Mouse (Mus musculus) heart, embryonic 14.5 days (tissue): ENCODE data around the gene Slc18b1. TPM values are rescaled to one million over a fixed set of nuclear protein-coding genes. Genes with fewer than 3 reads are reported as not detected.

Source experiments
- ATAC-seq: fragments of 200-750 bp; cut with Nextera tagmentation; 2 replicates; pipeline ENCODE4 v1.8.0; 2017; ENCODE audit warnings: low read depth, moderate TSS enrichment; ENCODE audit not compliant: insufficient number of reproducible peaks, insufficient read depth, low FRiP score
- H3K27ac ChIP-seq, 2 experiments: fragments of 200-500 bp in 1 of 2; fragments of 300-500 bp in 1 of 2; sonication (generic) in 1 of 2; replicated peaks in 1 of 2; 2 replicates each; pipeline ENCODE4 v1.5.1; 2012 to 2014; ENCODE audit warnings: low read depth in 2 of 2, low read length in 2 of 2, control low read depth in 1 of 2, mild to moderate bottlenecking in 1 of 2, mixed read lengths in 1 of 2; ENCODE audit not compliant: control insufficient read depth in 1 of 2, insufficient read depth in 1 of 2
- H3K27me3 ChIP-seq: fragments of 300-500 bp; sonication (generic); 2 replicates; pipeline ENCODE4 v1.6.1; 2014; ENCODE audit warnings: mild to moderate bottlenecking, low read length, control low read depth; ENCODE audit not compliant: control insufficient read depth, insufficient read depth
- H3K36me3 ChIP-seq: fragments of 300-500 bp; sonication (generic); 2 replicates; pipeline ENCODE4 v1.6.1; 2014; ENCODE audit warnings: mild to moderate bottlenecking, control low read depth, low read length, mixed read lengths; ENCODE audit not compliant: control insufficient read depth, insufficient read depth
- H3K4me1 ChIP-seq, 2 experiments: fragments of 200-500 bp in 1 of 2; fragments of 300-500 bp in 1 of 2; sonication (generic) in 1 of 2; 2 replicates each; pipeline ENCODE4 v1.6.1; 2012 to 2014; ENCODE audit warnings: low read length in 2 of 2, control low read depth in 1 of 2, mixed read lengths in 1 of 2; ENCODE audit not compliant: control insufficient read depth in 2 of 2, insufficient read depth in 2 of 2
- H3K4me2 ChIP-seq: fragments of 300-500 bp; sonication (generic); 2 replicates; pipeline ENCODE4 v1.6.1; 2014; ENCODE audit warnings: mild to moderate bottlenecking, low read length
- H3K4me3 ChIP-seq, 2 experiments: fragments of 200-500 bp in 1 of 2; fragments of 300-500 bp in 1 of 2; sonication (generic) in 1 of 2; 2 replicates each; pipeline ENCODE4 v1.5.1; 2012 to 2014; ENCODE audit warnings: low read length in 2 of 2, mild to moderate bottlenecking in 2 of 2, control low read depth in 1 of 2, low read depth in 1 of 2, moderate library complexity in 1 of 2; ENCODE audit not compliant: control insufficient read depth in 1 of 2, insufficient read depth in 1 of 2
- H3K9ac ChIP-seq: fragments of 300-500 bp; sonication (generic); 2 replicates; pipeline ENCODE4 v1.6.1; 2014; ENCODE audit warnings: mild to moderate bottlenecking, low read length
- H3K9me3 ChIP-seq: fragments of 300-500 bp; sonication (generic); 2 replicates; pipeline ENCODE4 v1.6.1; 2016; ENCODE audit warnings: low read length, control low read depth; ENCODE audit not compliant: control insufficient read depth
- WGBS: fragments of 180-500 bp; shearing (Covaris S2); extraction: QIAGEN DNeasy Blood & Tissue Kit; methylation state at CpG from one replicate; pipeline ENCODE4 v1.1.7; 2014; 5-methylcytosine and 5-hydroxymethylcytosine counted together
- polyA plus RNA-seq: library from polyadenylated mRNA; unstranded; fragments of >200 nt; fragmentation: Nextera tagmentation; extraction: Ambion mirVana; gene quantifications from 2 replicates; pipeline ENCODE4 v1.2.1, GENCODE M21; 2014

Gene Slc18b1
- polyA plus RNA-seq, 1 experiment from 2014 or later, result 11.4 TPM

- H3K27me3 ChIP-seq, result no peaks in the 10 kb centered on the region
- H3K36me3 ChIP-seq, result peaks cover 5% of the 10 kb centered on the region; the same call in 1 of the 2 replicates
- ATAC-seq, result no peak
- peak overlapping the region; percentile 48 to 73; a peak in 3 of 4 replicates for H3K4me3 ChIP-seq
- peak overlapping the region in 1 of 2 experiments; percentile 7; a peak in 1 of 4 replicates for H3K27ac ChIP-seq
- H3K9me3 ChIP-seq, result no peaks in the 10 kb centered on the region
- H3K9ac ChIP-seq, result peak overlapping the region; percentile 72
- WGBS, result 60% methylated on average over 9 of the region's 9 CpGs
- H3K4me1 ChIP-seq, result peaks cover 2 to 4% of the 10 kb centered on the region in 2 experiments; a peak in 2 of 4 replicates
- peak overlapping the region; percentile 68 for H3K4me2 ChIP-seq
These were observed 790 bp upstream of the Slc18b1 start for GRCm38 (mm10) chr10:23795871-23796520.

GRCm38 (mm10) chr10:23797606-23798005 is 820 bp downstream of the Slc18b1 start:
- Histone ChIP-seq H3K36me3 (peaks cover 21% of the 10 kb centered on the region), H3K4me3 (peak overlapping the region in 1 of 2 experiments; percentile 48; a peak in 2 of 4 replicates), H3K9me3 (no peaks in the 10 kb centered on the region), H3K27me3 (no peaks in the 10 kb centered on the region), H3K9ac (peak overlapping the region; percentile 72; the same call in 1 of the 2 replicates), H3K27ac (no peak overlapping the region), H3K4me1 (peaks cover 2 to 4% of the 10 kb centered on the region in 2 experiments; a peak in 2 of 4 replicates), H3K4me2 (peak overlapping the region; percentile 68)
- no peak for ATAC-seq
- WGBS, result 43% methylated on average over 3 of the region's 3 CpGs

GRCm38 (mm10) chr10:23798142-23798541 is 1.4 kb downstream of the Slc18b1 start:
- Histone ChIP-seq H3K9me3 (no peaks in the 10 kb centered on the region), H3K4me1 (peaks cover 2 to 4% of the 10 kb centered on the region in 2 experiments; a peak in 2 of 4 replicates), H3K36me3 (peaks cover 23% of the 10 kb centered on the region), H3K27ac (no peak overlapping the region), H3K4me3 (no peak overlapping the region; a peak in 1 of 4 replicates), H3K4me2 (no peak overlapping the region), H3K9ac (no peak overlapping the region), H3K27me3 (no peaks in the 10 kb centered on the region)
- no peak for ATAC-seq
- 82% methylated on average over 1 of the region's 1 CpGs for WGBS

- no peak overlapping the region for H3K9ac ChIP-seq
- peaks cover 2 to 4% of the 10 kb centered on the region in 2 experiments; a peak in 2 of 4 replicates for H3K4me1 ChIP-seq
- H3K27ac ChIP-seq, result no peak overlapping the region
- 64% methylated on average over 3 of the region's 3 CpGs for WGBS
- H3K4me2 ChIP-seq, result no peak overlapping the region
- ATAC-seq, result no peak
- no peak overlapping the region for H3K4me3 ChIP-seq
- H3K9me3 ChIP-seq, result no peaks in the 10 kb centered on the region
- H3K36me3 ChIP-seq, result peaks cover 37% of the 10 kb centered on the region
- no peaks in the 10 kb centered on the region for H3K27me3 ChIP-seq
These were observed 3.1 kb downstream of the Slc18b1 start for GRCm38 (mm10) chr10:23799933-23800332.

- no peaks in the 10 kb centered on the region for H3K9me3 ChIP-seq
- no peak overlapping the region for H3K4me3 ChIP-seq
- peaks cover 55% of the 10 kb centered on the region for H3K36me3 ChIP-seq
- H3K4me2 ChIP-seq, result no peak overlapping the region
- H3K27ac ChIP-seq, result no peak overlapping the region
- 55% methylated on average over 3 of the region's 3 CpGs for WGBS
- no peak overlapping the region for H3K9ac ChIP-seq
- H3K27me3 ChIP-seq, result no peaks in the 10 kb centered on the region
- ATAC-seq, result no peak
- peaks cover 0 to 4% of the 10 kb centered on the region in 2 experiments; a peak in 1 of 4 replicates for H3K4me1 ChIP-seq
These were observed 6.1 kb downstream of the Slc18b1 start for GRCm38 (mm10) chr10:23802911-23803310.

- H3K27me3 ChIP-seq, result no peaks in the 10 kb centered on the region
- 73% methylated on average over 3 of the region's 3 CpGs for WGBS
- H3K27ac ChIP-seq, result no peak overlapping the region
- H3K4me1 ChIP-seq, result no peaks in the 10 kb centered on the region
- no peak overlapping the region for H3K4me3 ChIP-seq
- peaks cover 63% of the 10 kb centered on the region for H3K36me3 ChIP-seq
- no peaks in the 10 kb centered on the region for H3K9me3 ChIP-seq
- no peak for ATAC-seq
- no peak overlapping the region for H3K4me2 ChIP-seq
- H3K9ac ChIP-seq, result no peak overlapping the region
These were observed 7.9 kb downstream of the Slc18b1 start for GRCm38 (mm10) chr10:23804665-23805064.

- no peaks in the 10 kb centered on the region for H3K27me3 ChIP-seq
- no peaks in the 10 kb centered on the region for H3K9me3 ChIP-seq
- H3K4me2 ChIP-seq, result no peak overlapping the region
- H3K27ac ChIP-seq, result no peak overlapping the region
- 37% methylated on average over 4 of the region's 4 CpGs for WGBS
- no peak overlapping the region for H3K9ac ChIP-seq
- no peak for ATAC-seq
- peaks cover 56% of the 10 kb centered on the region for H3K36me3 ChIP-seq
- no peaks in the 10 kb centered on the region for H3K4me1 ChIP-seq
- no peak overlapping the region for H3K4me3 ChIP-seq
These were observed 9.4 kb downstream of the Slc18b1 start for GRCm38 (mm10) chr10:23806201-23806600.
